Mouse (Mus musculus) spleen, adult 2 months (tissue): ENCODE data around the gene Coro2b. TPM values are rescaled to one million over a fixed set of nuclear protein-coding genes. Genes with fewer than 3 reads are reported as not detected.

ENCODE experiments used
- DNase-seq, 2 experiments: peaks; one replicate each; pipeline versions ENCODE4 v3.0.0 to v3.0.0-alpha.2; 2012 to 2021; ENCODE audit warnings: low spot score in 2 of 2, low read depth in 1 of 2
- H3K27ac ChIP-seq: fragments of 200-500 bp; 2 replicates; pipeline ENCODE4 v1.5.1; 2012; ENCODE audit warnings: low read length, inconsistent platforms; ENCODE audit not compliant: insufficient read depth
- H3K27me3 ChIP-seq: fragments of 200-500 bp; 2 replicates; pipeline ENCODE4 v1.6.1; 2012; ENCODE audit warnings: mild to moderate bottlenecking, moderate library complexity, low read length, inconsistent platforms; ENCODE audit not compliant: control insufficient read depth, insufficient read depth
- H3K36me3 ChIP-seq: fragments of 200-500 bp; 2 replicates; pipeline ENCODE4 v1.6.1; 2012; ENCODE audit warnings: mild to moderate bottlenecking, low read length, inconsistent platforms; ENCODE audit not compliant: control insufficient read depth, insufficient read depth
- H3K4me1 ChIP-seq: fragments of 200-500 bp; 2 replicates; pipeline ENCODE4 v1.6.1; 2011; ENCODE audit warnings: inconsistent platforms; ENCODE audit not compliant: control insufficient read depth, insufficient read depth, insufficient read length
- H3K4me3 ChIP-seq: fragments of 200-500 bp; 2 replicates; pipeline ENCODE4 v1.5.1; 2011; ENCODE audit warnings: mild to moderate bottlenecking, inconsistent platforms; ENCODE audit not compliant: insufficient read depth, insufficient read length; ENCODE audit errors: extremely low read depth
- CTCF ChIP-seq: fragments of 200-500 bp; IDR thresholded peaks from 2 replicates; pipeline ENCODE4 v1.5.1; 2011; ENCODE audit warnings: mild to moderate bottlenecking, inconsistent platforms; ENCODE audit not compliant: insufficient read depth, insufficient read length, insufficient replicate concordance; ENCODE audit errors: extremely low read depth
- POLR2A ChIP-seq: fragments of 200-500 bp; IDR thresholded peaks from 2 replicates; pipeline ENCODE4 v1.6.1; 2011; ENCODE audit warnings: low read depth, low read length, inconsistent platforms
- WGBS: fragments of 180-500 bp; shearing (Covaris S2); methylation state at CpG from one replicate; pipeline ENCODE4 v1.1.7; 2018; 5-methylcytosine and 5-hydroxymethylcytosine counted together
- polyA plus RNA-seq: library from polyadenylated mRNA; depleted of rRNA; stranded (reverse); fragments of >200 nt; gene quantifications from 2 replicates; pipeline ENCODE4 v1.2.3, GENCODE M21; 2012

Coro2b gene
- polyA plus RNA-seq, 1 experiment: 3.5 TPM

GRCm38 (mm10) chr9:62506467-62507067, 30.3 kb downstream of the Coro2b start:
- 45% methylated on average over 11 of the region's 11 CpGs for WGBS
- H3K4me3 ChIP-seq: no peak overlapping the region
- H3K36me3 ChIP-seq: no peaks in the 10 kb centered on the region
- H3K4me1 ChIP-seq: peaks cover 11% of the 10 kb centered on the region; the same call in 1 of the 2 replicates
- no peak overlapping the region for H3K27ac ChIP-seq
- TF ChIP-seq CTCF (no peak), POLR2A (no peak)
- no peaks in the 10 kb centered on the region for H3K27me3 ChIP-seq
- DNase-seq: no peak

GRCm38 (mm10) chr9:62504129-62504528, 32.7 kb downstream of the Coro2b start:
- 76% methylated on average over 7 of the region's 7 CpGs for WGBS
- no peaks in the 10 kb centered on the region for H3K36me3 ChIP-seq
- H3K4me1 ChIP-seq: 0 out of 2 replicates have a peak, but pooled peaks cover 5% of the 10 kb centered on the region
- no peak overlapping the region for H3K27ac ChIP-seq
- H3K4me3 ChIP-seq: no peak overlapping the region
- TF ChIP-seq CTCF: no peak
- TF ChIP-seq POLR2A: no peak
- DNase-seq: no peak
- H3K27me3 ChIP-seq: no peaks in the 10 kb centered on the region

- 0 out of 2 replicates have a peak, but pooled peaks cover 3% of the 10 kb centered on the region for H3K4me1 ChIP-seq
- DNase-seq: no peak
- WGBS: 67% methylated on average over 2 of the region's 2 CpGs
- no peaks in the 10 kb centered on the region for H3K36me3 ChIP-seq
- H3K27me3 ChIP-seq: no peaks in the 10 kb centered on the region
- TF ChIP-seq CTCF (no peak), POLR2A (no peak)
- no peak overlapping the region for H3K4me3 ChIP-seq
- no peak overlapping the region for H3K27ac ChIP-seq
Observed at GRCm38 (mm10) chr9:62502361-62502760, 34.5 kb downstream of the Coro2b start.

- no peak for DNase-seq
- TF ChIP-seq POLR2A (no peak), CTCF (no peak)
- WGBS: 94% methylated on average over 3 of the region's 3 CpGs
- H3K4me1 ChIP-seq: 0 out of 2 replicates have a peak, but pooled peaks cover 3% of the 10 kb centered on the region
- no peak overlapping the region for H3K27ac ChIP-seq
- H3K36me3 ChIP-seq: no peaks in the 10 kb centered on the region
- no peaks in the 10 kb centered on the region for H3K27me3 ChIP-seq
- no peak overlapping the region for H3K4me3 ChIP-seq
Observed at GRCm38 (mm10) chr9:62501566-62501965, 35.3 kb downstream of the Coro2b start.

GRCm38 (mm10) chr9:62500007-62500406, 36.8 kb downstream of the Coro2b start:
- no peak overlapping the region for H3K27ac ChIP-seq
- 85% methylated on average over 4 of the region's 4 CpGs for WGBS
- H3K27me3 ChIP-seq: no peaks in the 10 kb centered on the region
- no peak for DNase-seq
- no peaks in the 10 kb centered on the region for H3K36me3 ChIP-seq
- no peak for TF ChIP-seq POLR2A
- no peak overlapping the region for H3K4me3 ChIP-seq
- H3K4me1 ChIP-seq: no peaks in the 10 kb centered on the region

- no peaks in the 10 kb centered on the region for H3K27me3 ChIP-seq
- no peaks in the 10 kb centered on the region for H3K36me3 ChIP-seq
- H3K4me3 ChIP-seq: no peak overlapping the region
- TF ChIP-seq CTCF (no peak), POLR2A (no peak)
- no peak overlapping the region for H3K27ac ChIP-seq
- 90% methylated on average over 6 of the region's 6 CpGs for WGBS
- DNase-seq: no peak
- H3K4me1 ChIP-seq: no peaks in the 10 kb centered on the region
Observed at GRCm38 (mm10) chr9:62498945-62499344, 37.9 kb downstream of the Coro2b start.

GRCm38 (mm10) chr9:62497135-62498092, 39.4 kb downstream of the Coro2b start:
- no peak overlapping the region for H3K27ac ChIP-seq
- no peak for DNase-seq
- 38% methylated on average over 18 of the region's 18 CpGs for WGBS

More at GRCm38 (mm10) chr9:62497135-62498092, 39.4 kb downstream of the Coro2b start:
- Histone ChIP-seq H3K27me3 (no peaks in the 10 kb centered on the region), H3K4me3 (no peak overlapping the region), H3K4me1 (no peaks in the 10 kb centered on the region), H3K36me3 (no peaks in the 10 kb centered on the region)
- no peak for TF ChIP-seq CTCF
- TF ChIP-seq POLR2A: no peak
